Mouse (Mus musculus) embryonic facial prominence, embryonic 12.5 days (tissue): Measurements from ENCODE around the gene Itpr2. TPM values are rescaled to one million over a fixed set of nuclear protein-coding genes. Genes with fewer than 3 reads are reported as not detected.
A peak's percentile ranks its signal among the peaks of the same experiment; 100 is the strongest.

Experiments used
- ATAC-seq: fragments of 200-750 bp; cut with Nextera tagmentation; 2 replicates; pipeline ENCODE4 v1.8.0; 2017; ENCODE audit not compliant: insufficient number of reproducible peaks, insufficient read depth, low FRiP score, low TSS enrichment
- H3K27ac ChIP-seq: fragments of 300-500 bp; sonication (generic); 2 replicates; pipeline ENCODE4 v1.5.1; 2016; ENCODE audit warnings: mild to moderate bottlenecking
- H3K27me3 ChIP-seq: fragments of 300-500 bp; sonication (generic); 2 replicates; pipeline ENCODE4 v1.6.1; 2016; ENCODE audit warnings: mild to moderate bottlenecking, moderate library complexity
- H3K36me3 ChIP-seq: fragments of 300-500 bp; sonication (generic); 2 replicates; pipeline ENCODE4 v1.6.1; 2016; ENCODE audit warnings: mild to moderate bottlenecking
- H3K4me1 ChIP-seq: fragments of 300-500 bp; sonication (generic); 2 replicates; pipeline ENCODE4 v1.6.1; 2016
- H3K4me2 ChIP-seq: fragments of 300-500 bp; sonication (generic); replicated peaks from 2 replicates; pipeline ENCODE4 v1.6.1; 2016; ENCODE audit warnings: mild to moderate bottlenecking, moderate library complexity
- H3K4me3 ChIP-seq: fragments of 300-500 bp; sonication (generic); 2 replicates; pipeline ENCODE4 v1.5.1; 2016; ENCODE audit warnings: mild to moderate bottlenecking
- H3K9ac ChIP-seq: fragments of 300-500 bp; sonication (generic); 2 replicates; pipeline ENCODE4 v1.6.1; 2016; ENCODE audit warnings: mild to moderate bottlenecking, moderate library complexity
- H3K9me3 ChIP-seq: fragments of 300-500 bp; sonication (generic); 2 replicates; pipeline ENCODE4 v1.6.1; 2016; ENCODE audit warnings: mild to moderate bottlenecking, moderate library complexity
- WGBS: fragments of 180-500 bp; shearing (Covaris S2); methylation state at CpG from one replicate; pipeline ENCODE4 v1.1.7; 2016; 5-methylcytosine and 5-hydroxymethylcytosine counted together
- polyA plus RNA-seq: library from polyadenylated mRNA; unstranded; fragments of >200 nt; fragmentation: Nextera tagmentation; extraction: Ambion mirVana; gene quantifications from 2 replicates; pipeline ENCODE4 v1.2.1, GENCODE M21; 2016

Itpr2 gene
- polyA plus RNA-seq, 1 experiment from 2014 or later, result 5.9 TPM

DNA sequence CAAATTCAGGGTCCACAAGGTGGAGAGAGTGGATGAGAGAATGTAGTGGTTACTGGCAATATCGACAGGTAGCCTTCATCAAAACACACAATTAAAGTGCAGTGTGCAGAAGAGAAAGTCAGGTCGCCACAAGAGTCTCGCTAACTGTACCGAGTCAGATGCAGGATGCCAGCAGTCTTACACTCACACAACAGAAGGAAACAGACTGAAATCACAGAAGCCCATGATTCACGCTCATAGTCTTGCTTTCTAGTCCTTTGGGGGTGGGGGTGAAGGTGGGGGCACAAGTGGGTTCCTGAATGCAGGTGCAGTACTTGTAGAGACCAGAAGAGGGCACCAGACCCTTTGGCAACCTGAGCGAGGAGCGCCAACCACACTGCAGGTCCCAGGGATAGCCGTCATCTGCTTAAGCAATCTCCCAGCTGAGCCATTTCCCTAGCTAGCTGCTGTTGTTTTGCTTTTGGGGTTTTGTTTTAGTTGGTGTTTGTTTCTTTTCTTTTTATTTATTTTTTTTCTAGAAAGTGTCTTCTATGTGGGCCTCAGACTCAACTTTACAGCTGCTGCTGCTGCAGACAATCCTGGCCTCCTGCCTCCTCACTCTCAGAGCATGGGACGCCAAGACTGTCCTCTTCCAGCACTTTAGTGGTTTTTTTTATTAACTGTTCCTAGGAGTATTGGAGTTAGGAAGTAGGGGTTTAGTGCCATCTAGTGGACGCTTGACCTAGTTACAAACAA, 92.2 kb downstream of the Itpr2 start:
- H3K9me3 ChIP-seq, result no peaks in the 10 kb centered on the region
- no peaks in the 10 kb centered on the region for H3K36me3 ChIP-seq
- WGBS, result 18% methylated on average over 10 of the region's 10 CpGs
- H3K4me2 ChIP-seq, result peak overlapping the region; percentile 36
- H3K27ac ChIP-seq, result peak overlapping the region; percentile 69
- peak; percentile 76 for ATAC-seq
- H3K4me3 ChIP-seq, result no peak overlapping the region
- no peaks in the 10 kb centered on the region for H3K27me3 ChIP-seq
- H3K4me1 ChIP-seq, result peaks cover 9% of the 10 kb centered on the region
- no peak overlapping the region for H3K9ac ChIP-seq

DNA sequence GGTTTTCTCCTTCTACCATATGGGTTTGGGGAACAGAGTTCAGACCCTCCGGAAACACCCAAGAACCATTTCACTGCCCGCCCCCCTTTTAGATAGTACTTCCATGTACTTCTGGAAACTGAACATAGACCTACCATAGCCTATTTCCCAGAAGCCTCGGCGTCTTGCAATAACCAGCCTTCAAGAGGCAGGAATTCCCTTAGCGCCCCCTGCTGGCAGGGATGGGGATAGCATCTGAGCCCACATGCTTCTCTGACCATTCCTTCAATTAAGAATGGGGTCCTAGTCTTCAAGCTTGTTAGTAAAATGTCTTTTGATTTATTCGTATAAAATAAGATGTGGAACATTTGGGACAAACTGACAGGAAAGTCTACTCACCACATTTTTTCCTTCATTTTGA, 96.6 kb downstream of the Itpr2 start:
- Histone ChIP-seq H3K4me3 (no peak overlapping the region), H3K27me3 (0 out of 2 replicates have a peak, but pooled peaks cover 6% of the 10 kb centered on the region), H3K27ac (no peak overlapping the region), H3K9ac (no peak overlapping the region), H3K36me3 (no peaks in the 10 kb centered on the region), H3K4me1 (peaks cover 13% of the 10 kb centered on the region), H3K4me2 (no peak overlapping the region), H3K9me3 (no peaks in the 10 kb centered on the region)
- no peak for ATAC-seq
- 58% methylated on average over 6 of the region's 6 CpGs for WGBS

DNA sequence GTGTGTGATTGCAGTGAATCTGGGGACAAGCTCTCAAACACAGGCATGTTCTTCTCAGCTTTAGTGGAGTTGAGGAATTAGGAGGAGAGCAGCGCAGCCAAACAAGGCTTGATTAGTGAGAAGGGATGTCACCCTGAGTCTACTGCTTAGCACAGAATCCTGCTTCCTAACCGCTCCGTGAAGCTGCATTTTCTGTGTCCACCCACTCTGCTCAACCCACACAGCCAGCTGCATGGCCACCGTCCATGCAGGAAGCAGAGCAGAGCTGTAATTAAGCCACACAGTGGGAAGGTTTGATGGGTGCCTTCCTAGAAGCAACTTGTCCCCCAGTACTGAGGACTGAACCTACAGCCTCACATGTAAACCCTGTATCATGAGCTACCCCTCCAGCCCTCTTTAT, 97.1 kb downstream of the Itpr2 start:
- WGBS, result 82% methylated on average over 4 of the region's 4 CpGs
- no peak for ATAC-seq
- Histone ChIP-seq H3K4me1 (peaks cover 12% of the 10 kb centered on the region), H3K27me3 (0 out of 2 replicates have a peak, but pooled peaks cover 6% of the 10 kb centered on the region), H3K4me3 (no peak overlapping the region), H3K9me3 (no peaks in the 10 kb centered on the region), H3K4me2 (no peak overlapping the region), H3K9ac (no peak overlapping the region), H3K27ac (no peak overlapping the region), H3K36me3 (no peaks in the 10 kb centered on the region)

DNA sequence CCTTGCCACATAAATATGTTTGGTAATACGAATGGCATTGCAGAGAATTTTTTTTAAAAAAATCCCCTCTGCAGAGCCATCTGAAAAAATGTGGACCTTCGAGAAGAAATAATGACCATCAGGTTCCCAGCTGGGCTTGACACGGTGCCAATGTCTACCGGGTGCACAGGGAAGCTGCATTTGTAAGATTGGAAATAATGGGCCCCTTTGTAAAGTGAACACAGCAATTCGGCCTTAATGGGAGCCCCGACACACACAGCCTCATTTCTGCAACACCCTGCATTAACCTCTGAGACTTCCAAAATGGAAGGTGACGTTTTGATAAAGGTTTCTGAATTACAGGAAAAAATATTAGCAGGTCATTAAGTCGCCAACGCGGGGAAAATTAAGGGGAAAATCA, 97.9 kb downstream of the Itpr2 start:
- WGBS, result 48% methylated on average over 10 of the region's 10 CpGs
- 0 out of 2 replicates have a peak, but pooled peaks cover 6% of the 10 kb centered on the region for H3K27me3 ChIP-seq
- no peak overlapping the region for H3K4me2 ChIP-seq
- 0 out of 2 replicates have a peak overlapping the region, but pooled peaks have one; percentile 20 for H3K27ac ChIP-seq
- H3K4me3 ChIP-seq, result no peak overlapping the region
- H3K9ac ChIP-seq, result no peak overlapping the region
- no peaks in the 10 kb centered on the region for H3K36me3 ChIP-seq
- no peak for ATAC-seq
- no peaks in the 10 kb centered on the region for H3K9me3 ChIP-seq
- H3K4me1 ChIP-seq, result peaks cover 12% of the 10 kb centered on the region

DNA sequence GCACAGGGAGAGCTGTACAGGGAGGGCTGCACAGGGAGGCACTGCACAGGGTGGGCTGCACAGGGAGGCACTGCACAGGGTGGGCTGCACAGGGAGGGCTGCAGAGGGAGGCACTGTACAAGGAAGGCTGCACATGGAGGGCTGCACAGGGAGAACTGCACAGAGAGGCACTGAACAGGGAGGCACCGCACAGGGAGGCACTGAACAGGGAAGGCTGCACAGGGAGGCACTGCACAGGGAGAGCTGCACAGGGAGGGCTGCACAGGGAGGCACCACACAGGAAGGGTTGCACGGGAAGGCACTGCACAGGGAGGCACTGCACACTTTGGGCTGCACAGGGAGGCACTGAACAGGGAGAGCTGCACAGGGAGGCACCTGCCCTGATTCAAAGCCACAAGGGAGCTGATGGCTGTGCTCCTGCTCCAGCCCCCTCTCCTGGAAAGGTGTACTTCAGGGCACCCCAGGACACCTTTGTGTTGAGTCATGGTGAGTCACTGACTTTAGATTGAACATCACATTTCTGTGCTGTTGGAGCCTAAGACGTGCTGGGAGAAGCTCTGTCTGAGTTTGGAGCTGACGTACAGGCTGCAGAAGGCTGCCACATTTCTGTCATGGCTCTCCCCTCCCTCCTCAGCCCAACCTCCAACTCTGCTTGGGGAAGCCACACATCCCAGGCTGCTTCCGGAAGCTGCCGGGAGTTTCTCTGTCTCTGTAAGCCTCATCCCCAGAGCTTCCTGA, 98.9 kb downstream of the Itpr2 start:
- no peak overlapping the region for H3K9ac ChIP-seq
- ATAC-seq, result peak; percentile 24; the same call in 1 of the 2 replicates
- H3K4me2 ChIP-seq, result no peak overlapping the region
- WGBS, result 44% methylated on average over 6 of the region's 6 CpGs
- peaks cover 12% of the 10 kb centered on the region for H3K4me1 ChIP-seq
- no peak overlapping the region for H3K27ac ChIP-seq
- no peaks in the 10 kb centered on the region for H3K9me3 ChIP-seq
- 0 out of 2 replicates have a peak, but pooled peaks cover 6% of the 10 kb centered on the region for H3K27me3 ChIP-seq
- H3K4me3 ChIP-seq, result no peak overlapping the region
- no peaks in the 10 kb centered on the region for H3K36me3 ChIP-seq

DNA sequence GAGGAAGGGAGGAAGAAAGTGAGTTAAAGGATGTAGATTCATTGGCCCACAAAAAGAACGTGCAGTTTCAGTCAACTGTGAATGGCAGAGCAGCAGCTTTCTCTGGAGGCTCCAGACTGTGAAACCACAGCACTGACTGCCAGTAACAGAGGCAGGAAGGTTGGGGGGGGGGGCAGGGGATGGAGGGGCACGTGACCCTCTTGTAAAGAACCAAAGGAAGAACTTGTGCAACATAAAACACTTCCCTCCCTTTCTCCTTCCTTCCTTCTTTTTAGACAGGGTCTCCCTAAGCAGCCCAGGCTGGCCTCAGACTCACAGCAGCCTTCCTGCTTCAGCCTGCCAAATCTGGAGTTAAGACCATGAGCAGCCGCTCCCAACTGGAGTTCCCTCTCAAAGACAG, 104.2 kb downstream of the Itpr2 start:
- Histone ChIP-seq H3K4me2 (no peak overlapping the region), H3K9ac (no peak overlapping the region), H3K27ac (no peak overlapping the region), H3K4me1 (peaks cover 1% of the 10 kb centered on the region), H3K4me3 (no peak overlapping the region), H3K36me3 (no peaks in the 10 kb centered on the region), H3K9me3 (no peaks in the 10 kb centered on the region), H3K27me3 (0 out of 2 replicates have a peak, but pooled peaks cover 4% of the 10 kb centered on the region)
- WGBS, result 74% methylated on average over 3 of the region's 3 CpGs
- ATAC-seq, result no peak

DNA sequence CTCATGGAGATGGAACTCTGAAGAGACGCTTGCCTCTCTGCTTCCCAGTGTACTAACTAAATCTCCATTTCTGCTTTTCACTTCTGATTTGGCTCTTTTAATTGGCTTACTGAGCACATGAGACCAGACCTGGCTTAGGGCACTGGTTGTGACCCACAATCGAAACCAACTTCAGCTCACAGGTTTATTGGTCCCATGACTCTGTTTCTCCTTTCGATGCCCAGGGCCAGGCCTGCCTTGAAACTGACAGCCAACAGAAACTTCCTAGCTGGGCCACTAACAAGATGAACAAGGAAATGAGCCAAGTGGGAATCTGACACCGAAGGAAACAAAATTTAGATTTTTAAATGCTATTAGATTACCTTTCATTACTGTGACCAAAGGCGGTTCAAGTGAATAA, 105.8 kb downstream of the Itpr2 start:
- Histone ChIP-seq H3K36me3 (no peaks in the 10 kb centered on the region), H3K9ac (no peak overlapping the region), H3K27me3 (no peaks in the 10 kb centered on the region), H3K4me2 (no peak overlapping the region), H3K4me1 (no peaks in the 10 kb centered on the region), H3K4me3 (no peak overlapping the region), H3K9me3 (no peaks in the 10 kb centered on the region), H3K27ac (no peak overlapping the region)
- 74% methylated on average over 5 of the region's 5 CpGs for WGBS
- no peak for ATAC-seq

DNA sequence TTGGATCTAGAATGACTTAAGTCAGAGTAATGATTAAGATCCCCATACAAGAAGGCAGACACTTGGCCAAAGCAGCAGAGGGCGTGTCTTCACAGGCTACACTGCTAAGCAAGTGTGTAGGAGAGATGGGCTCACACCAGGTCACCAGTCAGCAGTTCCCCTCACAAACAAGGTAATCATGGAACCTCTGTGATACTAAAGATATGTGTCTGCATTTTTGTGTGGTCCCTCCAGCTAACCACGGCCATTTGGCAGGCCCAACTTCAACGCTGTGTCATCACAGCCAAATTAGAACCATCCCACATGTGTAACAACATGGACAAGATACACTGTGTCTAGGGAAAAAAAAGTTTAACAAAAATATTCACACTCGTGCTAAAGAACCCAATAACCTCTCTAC, 106.4 kb downstream of the Itpr2 start:
- Histone ChIP-seq H3K27me3 (no peaks in the 10 kb centered on the region), H3K27ac (no peak overlapping the region), H3K4me3 (no peak overlapping the region), H3K4me2 (no peak overlapping the region), H3K36me3 (no peaks in the 10 kb centered on the region), H3K9ac (no peak overlapping the region), H3K9me3 (no peaks in the 10 kb centered on the region), H3K4me1 (no peaks in the 10 kb centered on the region)
- no peak for ATAC-seq
- WGBS, result 76% methylated on average over 4 of the region's 4 CpGs

DNA sequence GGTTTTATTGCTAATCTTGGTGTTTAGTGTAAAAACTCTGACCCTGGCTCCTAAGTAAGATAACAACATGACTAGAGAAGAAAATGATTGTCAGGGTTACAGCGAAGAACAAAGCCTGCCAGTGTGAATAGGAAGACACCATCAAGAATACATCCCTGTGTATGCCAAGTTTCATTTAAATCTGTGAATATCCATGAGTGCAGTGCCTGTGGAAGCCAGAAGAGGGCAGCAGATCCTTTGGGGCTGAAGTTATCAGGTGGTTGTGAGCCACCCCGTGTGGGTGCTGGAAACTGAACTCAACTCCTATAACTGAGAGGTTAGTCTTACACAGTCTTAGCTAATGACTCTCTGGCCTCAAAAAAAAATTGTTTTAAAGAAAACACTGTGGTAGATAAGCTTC, 109.8 kb downstream of the Itpr2 start:
- WGBS, result 83% methylated on average over 2 of the region's 2 CpGs
- Histone ChIP-seq H3K9ac (no peak overlapping the region), H3K9me3 (no peaks in the 10 kb centered on the region)

DNA sequence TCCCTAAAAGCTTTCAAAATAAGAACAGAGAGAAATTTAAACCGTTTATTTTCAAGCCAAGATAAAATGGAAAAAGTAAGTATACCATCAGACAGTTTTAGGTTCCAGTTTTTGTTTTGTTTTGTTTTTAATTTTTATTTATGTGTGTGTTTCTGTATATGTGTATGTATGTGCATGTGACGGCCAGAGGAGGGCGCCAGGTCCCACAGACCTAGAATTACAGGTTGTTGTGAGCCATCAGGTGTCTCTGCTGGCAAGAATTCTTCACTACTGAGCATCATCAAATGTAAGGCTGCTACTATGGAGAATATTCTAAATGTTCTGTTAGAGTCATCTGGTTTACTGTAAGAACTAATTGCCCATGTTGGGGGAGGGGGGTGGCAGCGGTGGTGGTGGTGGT, 111.9 kb downstream of the Itpr2 start:
- Histone ChIP-seq H3K27me3 (no peaks in the 10 kb centered on the region), H3K27ac (no peak overlapping the region), H3K4me3 (no peak overlapping the region), H3K9ac (no peak overlapping the region), H3K4me1 (peaks cover 4% of the 10 kb centered on the region; the same call in 1 of the 2 replicates), H3K4me2 (no peak overlapping the region), H3K9me3 (no peaks in the 10 kb centered on the region), H3K36me3 (no peaks in the 10 kb centered on the region)
- ATAC-seq, result no peak
- 87% methylated on average over 4 of the region's 4 CpGs for WGBS

More for the DNA sequence above, 109.8 kb downstream of the Itpr2 start:
- Histone ChIP-seq H3K4me3 (no peak overlapping the region), H3K4me2 (no peak overlapping the region), H3K4me1 (no peaks in the 10 kb centered on the region), H3K27ac (no peak overlapping the region), H3K27me3 (no peaks in the 10 kb centered on the region), H3K36me3 (no peaks in the 10 kb centered on the region)
- ATAC-seq, result no peak

DNA sequence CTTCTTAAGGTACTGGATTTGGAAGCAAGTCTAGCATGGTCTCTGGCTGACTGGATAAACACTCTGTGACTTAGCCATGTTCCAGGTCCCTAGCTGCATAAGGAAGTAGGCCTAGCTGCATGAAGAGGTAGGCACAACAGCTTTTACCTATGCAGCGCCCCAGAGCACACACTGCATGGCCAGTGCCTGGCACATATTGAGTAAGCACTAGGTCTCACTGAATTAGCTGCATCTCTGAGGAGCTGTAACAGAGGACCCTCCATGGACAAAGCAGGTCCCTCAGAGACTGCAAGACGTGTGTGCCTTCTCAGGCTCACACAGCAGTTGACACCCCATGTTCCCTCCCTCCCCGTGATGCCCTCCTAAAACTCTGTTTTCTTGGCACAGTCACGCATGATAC, 114.0 kb downstream of the Itpr2 start:
- no peak overlapping the region for H3K27ac ChIP-seq
- peaks cover 4% of the 10 kb centered on the region; the same call in 1 of the 2 replicates for H3K4me1 ChIP-seq
- ATAC-seq, result no peak
- WGBS, result 86% methylated on average over 4 of the region's 4 CpGs
- H3K4me2 ChIP-seq, result no peak overlapping the region
- H3K27me3 ChIP-seq, result no peaks in the 10 kb centered on the region
- H3K9ac ChIP-seq, result no peak overlapping the region
- no peaks in the 10 kb centered on the region for H3K9me3 ChIP-seq
- H3K36me3 ChIP-seq, result no peaks in the 10 kb centered on the region
- no peak overlapping the region for H3K4me3 ChIP-seq
